Comparison of ENCODE assay signal across 8 mouse cellular contexts in the genomic region with DNA sequence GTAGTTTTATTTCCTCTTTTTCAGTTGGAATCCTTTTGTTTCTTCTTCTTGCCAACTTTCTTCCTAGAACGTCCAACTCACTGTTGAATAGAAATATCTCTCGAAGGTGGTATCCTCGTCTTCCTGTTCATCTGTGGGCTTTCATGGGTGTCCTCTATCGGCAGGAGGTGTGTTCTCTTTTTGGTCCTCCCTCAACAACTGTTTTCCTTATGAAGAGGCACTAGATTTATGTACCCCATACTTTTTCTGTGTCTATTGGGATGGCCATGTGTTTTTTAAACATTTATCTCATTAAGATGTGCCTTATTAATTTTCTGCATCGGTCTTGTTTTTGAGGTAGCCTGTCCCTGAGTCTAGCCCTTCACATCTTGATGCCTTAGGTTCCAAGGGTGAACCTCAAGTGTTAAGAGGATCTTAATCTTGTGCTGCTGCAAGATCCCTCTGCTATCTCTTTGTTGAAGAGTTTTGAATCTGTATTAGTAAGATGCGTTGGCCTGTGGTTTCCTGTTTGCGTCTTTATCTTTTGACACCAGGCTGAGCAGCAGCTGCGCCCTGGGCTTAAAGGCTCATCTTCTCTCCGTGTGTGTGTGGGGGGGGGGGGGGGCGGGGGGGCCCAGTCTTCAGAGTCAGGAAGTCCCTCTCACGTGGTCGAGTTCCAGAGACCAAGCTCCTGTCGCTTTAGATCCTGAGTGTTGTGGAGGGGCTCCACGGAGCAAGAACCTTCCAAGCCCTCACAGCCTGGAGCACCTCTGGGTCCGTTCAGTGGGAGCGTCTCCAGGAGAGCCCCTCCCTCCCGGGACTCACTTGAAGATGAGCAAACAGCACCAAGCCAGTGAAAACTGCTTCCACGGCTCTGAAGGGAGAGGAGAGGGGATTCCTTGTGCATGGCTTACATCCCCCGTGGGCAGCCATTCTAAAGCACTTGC.
DNase-seq lines count a peak whose midpoint lies in the region; ATAC-seq lines count a peak whose summit lies in the region.

No protein-coding gene starts in this region.

- no peak overlapping the region for H3K9ac ChIP-seq in embryonic facial prominence, embryonic 12.5 days
- H3K9ac ChIP-seq in midbrain, embryonic 11.5 days (ENCODE audit: low read length): no peak overlapping the region
- H3K9ac ChIP-seq in midbrain, embryonic 13.5 days (replicated peaks): no peak overlapping the region

- H3K27ac ChIP-seq in embryonic facial prominence, embryonic 12.5 days: no peak overlapping the region
- no peak overlapping the region for H3K27ac ChIP-seq in embryonic facial prominence, embryonic 10.5 days (replicated peaks)
- no peak overlapping the region for H3K27ac ChIP-seq in midbrain, embryonic 11.5 days (ENCODE audit: low read depth, low read length)
- no peak overlapping the region for H3K27ac ChIP-seq in midbrain, embryonic 13.5 days

- WGBS in embryonic facial prominence, embryonic 12.5 days: 48% methylated on average over 19 of the region's 19 CpGs
- 53% methylated on average over 19 of the region's 19 CpGs for WGBS in embryonic facial prominence, embryonic 10.5 days
- WGBS in midbrain, embryonic 11.5 days: 45% methylated on average over 19 of the region's 19 CpGs
- WGBS in midbrain, embryonic 13.5 days: 52% methylated on average over 19 of the region's 19 CpGs

- no peaks in the 10 kb centered on the region for H3K36me3 ChIP-seq in embryonic facial prominence, embryonic 12.5 days
- no peaks in the 10 kb centered on the region for H3K36me3 ChIP-seq in embryonic facial prominence, embryonic 10.5 days (replicated peaks)
- no peaks in the 10 kb centered on the region for H3K36me3 ChIP-seq in midbrain, embryonic 11.5 days (ENCODE audit: control insufficient read depth, insufficient read depth, low read length)
- no peaks in the 10 kb centered on the region for H3K36me3 ChIP-seq in midbrain, embryonic 13.5 days

- no peak overlapping the region for H3K4me3 ChIP-seq in embryonic facial prominence, embryonic 12.5 days
- H3K4me3 ChIP-seq in embryonic facial prominence, embryonic 10.5 days: no peak overlapping the region
- H3K4me3 ChIP-seq in midbrain, embryonic 11.5 days (ENCODE audit: low read depth, low read length): no peak overlapping the region
- H3K4me3 ChIP-seq in midbrain, embryonic 13.5 days (replicated peaks): no peak overlapping the region

- intact Hi-C loops in left cerebral cortex, postnatal 10 days (cut with DNase I): loop anchor here (10.0 kb wide), 1 partner anchor 392 kb away; no protein-coding TSS in a partner anchor

- no peaks in the 10 kb centered on the region for H3K9me3 ChIP-seq in embryonic facial prominence, embryonic 12.5 days
- no peaks in the 10 kb centered on the region for H3K9me3 ChIP-seq in embryonic facial prominence, embryonic 10.5 days
- H3K9me3 ChIP-seq in midbrain, embryonic 11.5 days (ENCODE audit: control insufficient read depth, low read length): no peaks in the 10 kb centered on the region
- H3K9me3 ChIP-seq in midbrain, embryonic 13.5 days: no peaks in the 10 kb centered on the region

- peaks cover 6% of the 10 kb centered on the region; the same call in 1 of the 2 replicates for H3K4me1 ChIP-seq in embryonic facial prominence, embryonic 12.5 days
- H3K4me1 ChIP-seq in embryonic facial prominence, embryonic 10.5 days: peaks cover 9% of the 10 kb centered on the region
- H3K4me1 ChIP-seq in midbrain, embryonic 11.5 days (ENCODE audit: control insufficient read depth, insufficient read depth, low read length): no peaks in the 10 kb centered on the region
- no peaks in the 10 kb centered on the region; the same call in 1 of the 2 replicates for H3K4me1 ChIP-seq in midbrain, embryonic 13.5 days (replicated peaks)

- no peak for ATAC-seq in embryonic facial prominence, embryonic 12.5 days (ENCODE audit: insufficient number of reproducible peaks, insufficient read depth, low FRiP score, low TSS enrichment)
- 0 out of 2 replicates have a peak, but pooled peaks have one; percentile 19 for ATAC-seq in midbrain, embryonic 11.5 days (ENCODE audit: low FRiP score)
- ATAC-seq in midbrain, embryonic 13.5 days: no peak

- DNase-seq in embryonic facial prominence, embryonic 10.5 days (ENCODE audit: low spot score): no peak
- peak; percentile 47 for DNase-seq in midbrain, embryonic 11.5 days (ENCODE audit: low spot score, missing footprints)
- peak; percentile 27 for DNase-seq in lung, postnatal 36 days
- peak; percentile 57 to 71 for DNase-seq in thymus, postnatal 36 days
- no peak for DNase-seq in urinary bladder, postnatal 10 days (ENCODE audit: low spot score)
- no peak for DNase-seq in left cerebral cortex, postnatal 10 days (ENCODE audit: extremely low spot score in 1 of 2, low spot score in 2 of 2)

- H3K4me2 ChIP-seq in embryonic facial prominence, embryonic 12.5 days (replicated peaks): peak overlapping the region; percentile 26
- H3K4me2 ChIP-seq in midbrain, embryonic 11.5 days: no peak overlapping the region
- no peak overlapping the region for H3K4me2 ChIP-seq in midbrain, embryonic 13.5 days (replicated peaks)

- H3K27me3 ChIP-seq in embryonic facial prominence, embryonic 12.5 days: 0 out of 2 replicates have a peak, but pooled peaks cover 3% of the 10 kb centered on the region
- H3K27me3 ChIP-seq in embryonic facial prominence, embryonic 10.5 days (replicated peaks; ENCODE audit: low read depth, poor library complexity, severe bottlenecking): no peaks in the 10 kb centered on the region
- no peaks in the 10 kb centered on the region for H3K27me3 ChIP-seq in midbrain, embryonic 11.5 days (ENCODE audit: control insufficient read depth, insufficient read depth, low read length)
- H3K27me3 ChIP-seq in midbrain, embryonic 13.5 days: no peaks in the 10 kb centered on the region

Comparison
In these comparisons a context has a peak if more than half of its experiments do, and no peak if none do; other contexts are left out.
1. DNase-seq: peak in midbrain, embryonic 11.5 days (single experiment), lung, postnatal 36 days (single experiment) and thymus, postnatal 36 days (2 of 2); none in embryonic facial prominence, embryonic 10.5 days (single experiment), urinary bladder, postnatal 10 days (single experiment) and left cerebral cortex, postnatal 10 days (0 of 2).